Comparison of ENCODE assay signal across 19 mouse cellular contexts in the genomic region with DNA sequence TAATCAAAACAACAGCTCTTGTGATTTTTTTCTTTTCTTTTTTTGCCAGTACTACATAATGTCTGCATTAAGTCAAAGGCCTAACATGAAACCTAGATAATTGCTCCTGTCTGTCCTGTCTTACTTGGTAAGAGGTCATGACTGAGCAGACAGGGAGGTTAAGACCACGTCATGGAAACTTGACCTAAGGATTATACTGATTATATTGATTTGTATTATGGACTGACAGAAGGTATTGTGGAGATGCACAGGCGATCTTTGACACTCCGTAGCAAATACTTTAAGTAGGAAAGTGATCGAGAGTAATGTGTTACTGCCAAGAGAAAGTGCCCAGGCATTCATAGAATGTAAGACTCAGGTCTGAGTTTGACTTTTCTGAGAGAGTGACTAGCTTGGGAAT.
"Had no signal": no experiment of that assay in that cellular context is flagged by ENCODE, and none has a peak within 500 bp of the region (broad histone marks: within the 10 kb centered on the region; RNA-seq: fewer than 3 reads in every experiment).

No protein-coding gene starts in this region.

- H3K4me2 ChIP-seq: limb, embryonic 12.5 days; limb, embryonic 15.5 days; liver, embryonic 11.5 days; lung, embryonic 14.5 days; stomach, embryonic 15.5 days had no signal

- H3K27ac ChIP-seq: limb, embryonic 12.5 days; limb, embryonic 15.5 days; liver, embryonic 14.5 days; macrophage; stomach, embryonic 15.5 days had no signal

- H3K27me3 ChIP-seq: limb, embryonic 12.5 days; limb, embryonic 15.5 days; stomach, embryonic 15.5 days had no signal

- H3K4me3 ChIP-seq: limb, embryonic 12.5 days; limb, embryonic 15.5 days; stomach, embryonic 15.5 days had no signal

- H3K9ac ChIP-seq: limb, embryonic 12.5 days; limb, embryonic 15.5 days; liver, embryonic 14.5 days; liver, postnatal 0 days; lung, embryonic 14.5 days; stomach, embryonic 15.5 days had no signal

- H3K4me1 ChIP-seq: limb, embryonic 12.5 days; limb, embryonic 15.5 days; stomach, embryonic 15.5 days had no signal

- H3K36me3 ChIP-seq: limb, embryonic 12.5 days; limb, embryonic 15.5 days; stomach, embryonic 15.5 days had no signal

- ATAC-seq: liver, postnatal 0 days; lung, postnatal 0 days had no signal

- H3K9me3 ChIP-seq: limb, embryonic 15.5 days; stomach, embryonic 15.5 days had no signal

- DNase-seq: kidney, adult 18-20 months; kidney, adult 9 months; kidney, postnatal 14 days; kidney, postnatal 4 days; layer of hippocampus, postnatal 36 days; left cerebral cortex, postnatal 4 days; liver, postnatal 0 days; lung, embryonic 14.5 days; midbrain, embryonic 14.5 days; right cerebral cortex, postnatal 25 days; spleen, adult 18-20 months; thymus, postnatal 25 days had no signal
